Mouse (Mus musculus) MEL (cell line): Measurements from ENCODE around the gene Gnb1l. TPM values are rescaled to one million over a fixed set of nuclear protein-coding genes. Genes with fewer than 3 reads are reported as not detected.

Experiments used
- DNase-seq: peaks from one replicate; pipeline ENCODE4 v3.0.0; 2011; ENCODE audit warnings: low read depth, low spot score
- H3K27ac ChIP-seq: 2 replicates; pipeline ENCODE4 v1.5.1; 2012; ENCODE audit warnings: low read depth, mild to moderate bottlenecking, control low read depth, low read length, moderate library complexity; ENCODE audit not compliant: control insufficient read depth
- H3K27me3 ChIP-seq, 2 experiments: fragments of 150-350 bp in 1 of 2; sonication (generic) in 1 of 2; 2 replicates each; pipeline ENCODE4 v1.6.1; 2012; ENCODE audit warnings: low read length in 2 of 2, mild to moderate bottlenecking in 2 of 2, improper control_type of control experiment in 1 of 2, moderate library complexity in 1 of 2; ENCODE audit not compliant: insufficient read depth in 2 of 2, control insufficient read depth in 1 of 2
- H3K36me3 ChIP-seq, 2 experiments: 2 replicates each; pipeline ENCODE4 v1.6.1; 2012 to 2014; ENCODE audit warnings: low read length in 2 of 2, improper control_type of control experiment in 1 of 2, inconsistent platforms in 1 of 2, mild to moderate bottlenecking in 1 of 2; ENCODE audit not compliant: insufficient read depth in 2 of 2, control insufficient read depth in 1 of 2
- H3K4me1 ChIP-seq, 2 experiments: fragments of 150-350 bp in 1 of 2; sonication (generic) in 1 of 2; 2 replicates each; pipeline ENCODE4 v1.6.1; 2012; ENCODE audit warnings: low read length in 2 of 2, improper control_type of control experiment in 1 of 2, mild to moderate bottlenecking in 1 of 2; ENCODE audit not compliant: insufficient read depth in 2 of 2, control insufficient read depth in 1 of 2
- H3K4me3 ChIP-seq, 2 experiments: fragments of 150-350 bp in 1 of 2; sonication (generic) in 1 of 2; 2 replicates each; pipeline ENCODE4 v1.5.1; 2012; ENCODE audit warnings: low read depth in 2 of 2, low read length in 2 of 2, mild to moderate bottlenecking in 2 of 2, moderate library complexity in 2 of 2, control low read depth in 1 of 2, improper control_type of control experiment in 1 of 2; ENCODE audit not compliant: control insufficient read depth in 1 of 2, insufficient read depth in 1 of 2
- H3K79me2 ChIP-seq: 2 replicates; pipeline ENCODE4 v1.6.1; 2012; ENCODE audit warnings: mild to moderate bottlenecking, low read length, moderate library complexity; ENCODE audit not compliant: control insufficient read depth, poor library complexity, insufficient read depth
- H3K9ac ChIP-seq: 2 replicates; pipeline ENCODE4 v1.6.1; 2012; ENCODE audit warnings: low read depth, mild to moderate bottlenecking, control low read depth, low read length, moderate library complexity; ENCODE audit not compliant: control insufficient read depth, poor library complexity, severe bottlenecking
- H3K9me3 ChIP-seq: fragments of 150-350 bp; sonication (generic); replicated peaks from 2 replicates; pipeline ENCODE4 v1.6.1; 2012; ENCODE audit warnings: mild to moderate bottlenecking, low read length, improper control_type of control experiment, moderate library complexity; ENCODE audit not compliant: insufficient read depth
- BHLHE40 ChIP-seq: IDR thresholded peaks from 2 replicates; pipeline ENCODE4 v1.6.1; 2012; ENCODE audit warnings: low read depth, mild to moderate bottlenecking, inconsistent platforms, low read length, improper control_type of control experiment, borderline replicate concordance
- CHD1 ChIP-seq: IDR thresholded peaks from 2 replicates; pipeline ENCODE4 v1.6.1; 2012; ENCODE audit warnings: low read depth, mild to moderate bottlenecking, inconsistent platforms, low read length, improper control_type of control experiment
- ELF1 ChIP-seq: IDR thresholded peaks from 2 replicates; pipeline ENCODE4 v1.6.1; 2014; ENCODE audit warnings: low read depth, mild to moderate bottlenecking, inconsistent platforms, low read length, improper control_type of control experiment, moderate library complexity
- JUND ChIP-seq: IDR thresholded peaks from 2 replicates; pipeline ENCODE4 v1.6.1; 2011; ENCODE audit warnings: low read depth, mild to moderate bottlenecking, improper control_type of control experiment, low read length
- KAT2A ChIP-seq: conservative IDR thresholded peaks from 2 replicates; pipeline ENCODE4 v1.6.1; 2012; ENCODE audit warnings: low read depth, low read length, improper control_type of control experiment, inconsistent platforms
- MAFK ChIP-seq: IDR thresholded peaks from 2 replicates; pipeline ENCODE4 v1.6.1; 2011; ENCODE audit warnings: low read depth, mild to moderate bottlenecking, low read length, improper control_type of control experiment, borderline replicate concordance
- MAZ ChIP-seq: IDR thresholded peaks from 2 replicates; pipeline ENCODE4 v1.6.1; 2012; ENCODE audit warnings: low read depth, mild to moderate bottlenecking, inconsistent platforms, low read length, improper control_type of control experiment
- MEF2A ChIP-seq: IDR thresholded peaks from 2 replicates; pipeline ENCODE4 v1.6.1; 2014; ENCODE audit warnings: low read depth, mild to moderate bottlenecking, inconsistent platforms, low read length, improper control_type of control experiment; ENCODE audit not compliant: poor library complexity, insufficient replicate concordance, severe bottlenecking; ENCODE audit errors: extremely low read depth
- MYB ChIP-seq: IDR thresholded peaks from 2 replicates; pipeline ENCODE4 v1.6.1; 2011; ENCODE audit warnings: mild to moderate bottlenecking, low read depth, low read length, improper control_type of control experiment
- MYC ChIP-seq: IDR thresholded peaks from 2 replicates; pipeline ENCODE4 v1.6.1; 2011; ENCODE audit warnings: low read depth, mild to moderate bottlenecking, low read length, improper control_type of control experiment, moderate library complexity
- NELFE ChIP-seq: IDR thresholded peaks from 2 replicates; pipeline ENCODE4 v1.6.1; 2011; ENCODE audit warnings: low read depth, low read length, improper control_type of control experiment
- POLR2A ChIP-seq, 2 experiments: IDR thresholded peaks; 2 replicates each; pipeline ENCODE4 v1.6.1; 2011 to 2012; ENCODE audit warnings: low read length in 2 of 2, mild to moderate bottlenecking in 2 of 2, control low read depth in 1 of 2, improper control_type of control experiment in 1 of 2, low read depth in 1 of 2, moderate library complexity in 1 of 2; ENCODE audit not compliant: control insufficient read depth in 1 of 2, insufficient read depth in 1 of 2, poor library complexity in 1 of 2
- POLR2AphosphoS2 ChIP-seq: IDR thresholded peaks from 2 replicates; pipeline ENCODE4 v1.6.1; 2011; ENCODE audit warnings: low read length, improper control_type of control experiment
- POLR2AphosphoS5 ChIP-seq: IDR thresholded peaks from 2 replicates; pipeline ENCODE4 v1.6.1; 2012; ENCODE audit warnings: low read depth, borderline replicate concordance, mild to moderate bottlenecking, inconsistent platforms, low read length, moderate library complexity, mixed read lengths
- RAD21 ChIP-seq: IDR thresholded peaks from 2 replicates; pipeline ENCODE4 v1.6.1; 2011; ENCODE audit warnings: mild to moderate bottlenecking, low read depth, low read length, improper control_type of control experiment
- RCOR1 ChIP-seq: IDR thresholded peaks from 2 replicates; pipeline ENCODE4 v1.6.1; 2012; ENCODE audit warnings: low read depth, mild to moderate bottlenecking, inconsistent platforms, low read length, improper control_type of control experiment
- SMC3 ChIP-seq: IDR thresholded peaks from 2 replicates; pipeline ENCODE4 v1.6.1; 2011; ENCODE audit warnings: low read depth, low read length, improper control_type of control experiment
- TAL1 ChIP-seq: IDR thresholded peaks from 2 replicates; pipeline ENCODE4 v1.6.1; 2012; ENCODE audit warnings: mild to moderate bottlenecking, inconsistent platforms, low read length, moderate library complexity, mixed read lengths
- TBP ChIP-seq: IDR thresholded peaks from 2 replicates; pipeline ENCODE4 v1.8.0; 2011; ENCODE audit warnings: low read depth, low read length, improper control_type of control experiment
- TCF12 ChIP-seq: IDR thresholded peaks from 2 replicates; pipeline ENCODE4 v1.6.1; 2014; ENCODE audit warnings: low read depth, mild to moderate bottlenecking, inconsistent platforms, low read length, improper control_type of control experiment, moderate library complexity
- UBTF ChIP-seq: IDR thresholded peaks from 2 replicates; pipeline ENCODE4 v1.6.1; 2012; ENCODE audit warnings: low read depth, mild to moderate bottlenecking, inconsistent platforms, low read length, improper control_type of control experiment, moderate library complexity, borderline replicate concordance; ENCODE audit not compliant: insufficient read depth
- ZMIZ1 ChIP-seq: IDR thresholded peaks from 2 replicates; pipeline ENCODE4 v1.6.1; 2012; ENCODE audit warnings: low read depth, mild to moderate bottlenecking, inconsistent platforms, low read length, improper control_type of control experiment, moderate library complexity
- ZNF384 ChIP-seq: IDR thresholded peaks from 2 replicates; pipeline ENCODE4 v1.6.1; 2012; ENCODE audit warnings: low read depth, mild to moderate bottlenecking, inconsistent platforms, low read length, improper control_type of control experiment
- polyA plus RNA-seq, 2 experiments: library from polyadenylated mRNA; stranded (reverse) in 1 of 2; unstranded in 1 of 2; fragments of >175 nt in 1 of 2; fragments of >200 nt in 1 of 2; gene quantifications; 2 replicates each; pipeline versions ENCODE4 v1.2.1 to v1.2.4; 2012; ENCODE audit warnings: low replicate concordance in 2 of 2, low read depth in 1 of 2; ENCODE audit not compliant: insufficient read length in 2 of 2, insufficient read depth in 1 of 2, missing spikeins in 1 of 2
- total RNA-seq: library from RNA; depleted of rRNA; stranded (reverse); fragments of 300-350 nt; gene quantifications from 2 replicates; pipeline ENCODE4 v1.2.3, GENCODE M21; 2012

The Gnb1l gene
- total and polyA plus RNA-seq, 3 experiments = 37.9 to 47.8 TPM; not detected in 1

DNA sequence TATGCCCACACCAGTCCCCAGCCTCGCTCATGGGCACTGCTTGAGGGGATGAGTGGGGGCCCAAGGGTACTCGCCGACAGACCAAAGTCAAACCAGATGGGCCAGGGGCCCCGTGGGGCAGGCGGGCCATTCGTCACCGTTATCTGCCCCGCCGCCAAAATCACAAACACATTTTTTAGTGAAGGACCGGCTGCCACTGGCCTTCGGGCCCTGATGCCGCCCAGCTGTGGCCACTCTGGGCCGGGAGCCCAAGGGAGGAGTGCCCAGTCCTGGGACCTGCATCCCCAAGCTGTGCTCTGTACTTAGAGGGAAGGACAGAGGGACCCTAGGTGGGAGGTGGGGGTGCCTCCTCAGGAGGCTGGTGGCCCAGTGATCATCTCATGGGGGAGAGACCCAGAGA is 113.2 kb downstream of the Gnb1l start:
- no peak overlapping the region for H3K9ac ChIP-seq
- no peak overlapping the region for H3K4me3 ChIP-seq
- peaks cover 5 to 10% of the 10 kb centered on the region in 2 experiments for H3K27me3 ChIP-seq
- H3K4me1 ChIP-seq = no peaks in the 10 kb centered on the region
- H3K36me3 ChIP-seq = no peaks in the 10 kb centered on the region
- H3K79me2 ChIP-seq = no peaks in the 10 kb centered on the region
- no peaks in the 10 kb centered on the region for H3K9me3 ChIP-seq
- TF ChIP-seq ZMIZ1 (no peak), JUND (no peak), RCOR1 (no peak), POLR2A (IDR thresholded peaks at IDR 0.05; ENCODE audit: control insufficient read depth in 1 of 2, insufficient read depth in 1 of 2, low read depth in 1 of 2, low read length in 2 of 2, poor library complexity in 1 of 2) (no peak), TCF12 (no peak), CHD1 (no peak), TBP (no peak), SMC3 (no peak), MYC (no peak), TAL1 (no peak), MYB (no peak), MAZ (no peak), ELF1 (no peak)
- H3K27ac ChIP-seq = no peak overlapping the region
- no peak for DNase-seq

DNA sequence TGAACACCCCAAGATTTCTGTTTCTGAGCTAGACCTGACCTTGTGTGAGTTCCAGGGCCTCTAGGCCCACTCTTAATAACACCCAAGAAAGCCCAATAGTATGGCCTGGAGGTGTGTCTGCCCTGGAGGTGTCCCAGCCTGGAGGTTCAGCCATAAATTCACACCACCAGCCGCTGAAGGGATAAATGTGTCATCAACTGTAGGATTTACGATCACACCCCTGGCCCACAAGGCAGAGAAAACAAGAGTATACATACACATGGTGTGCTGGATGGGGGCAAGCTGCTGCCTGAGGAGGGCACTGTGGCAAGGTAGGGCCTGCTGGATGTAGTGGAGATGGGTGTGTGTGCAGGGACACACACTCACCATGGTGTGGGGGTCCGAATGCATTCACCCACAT is 114.8 kb downstream of the Gnb1l start:
- H3K27me3 ChIP-seq = peaks cover 5 to 10% of the 10 kb centered on the region in 2 experiments
- DNase-seq = no peak

More for the DNA sequence above, 114.8 kb downstream of the Gnb1l start:
- H3K36me3 ChIP-seq = peaks cover 0 to 3% of the 10 kb centered on the region in 2 experiments; a peak in 1 of 4 replicates
- no peaks in the 10 kb centered on the region for H3K9me3 ChIP-seq
- no peak for TF ChIP-seq POLR2AphosphoS2
- no peak for TF ChIP-seq POLR2AphosphoS5
- no peak for TF ChIP-seq BHLHE40
- no peak for TF ChIP-seq NELFE
- TF ChIP-seq TCF12 = no peak
- TF ChIP-seq MYB = no peak
- no peak for TF ChIP-seq ZNF384
- TF ChIP-seq TBP = no peak
- TF ChIP-seq KAT2A = no peak
- TF ChIP-seq MAFK = no peak
- TF ChIP-seq UBTF = no peak
- no peak for TF ChIP-seq JUND
- TF ChIP-seq MEF2A = no peak
- no peak for TF ChIP-seq RAD21
- no peak for TF ChIP-seq MAZ
- TF ChIP-seq ELF1 = no peak
- peaks cover 3 to 6% of the 10 kb centered on the region in 2 experiments for H3K4me1 ChIP-seq
- H3K4me3 ChIP-seq = no peak overlapping the region
- no peak overlapping the region for H3K9ac ChIP-seq
- H3K79me2 ChIP-seq = no peaks in the 10 kb centered on the region
- H3K27ac ChIP-seq = no peak overlapping the region
